Mouse (Mus musculus) thymus, postnatal 0 days (tissue): ENCODE results near the gene Ncmap. TPM values are rescaled to one million over a fixed set of nuclear protein-coding genes. Genes with fewer than 3 reads are reported as not detected.

Source experiments
- DNase-seq: peaks from one replicate; pipeline ENCODE4 v3.0.0-alpha.2; 2015; ENCODE audit warnings: low spot score
- polyA plus RNA-seq: library from polyadenylated mRNA; unstranded; fragments of >200 nt; fragmentation: Nextera tagmentation; extraction: Ambion mirVana; gene quantifications from 2 replicates; pipeline ENCODE4 v1.2.1, GENCODE M21; 2015

The Ncmap gene
- 0.27 and 0.61 TPM in 2 replicates for polyA plus RNA-seq

DNA sequence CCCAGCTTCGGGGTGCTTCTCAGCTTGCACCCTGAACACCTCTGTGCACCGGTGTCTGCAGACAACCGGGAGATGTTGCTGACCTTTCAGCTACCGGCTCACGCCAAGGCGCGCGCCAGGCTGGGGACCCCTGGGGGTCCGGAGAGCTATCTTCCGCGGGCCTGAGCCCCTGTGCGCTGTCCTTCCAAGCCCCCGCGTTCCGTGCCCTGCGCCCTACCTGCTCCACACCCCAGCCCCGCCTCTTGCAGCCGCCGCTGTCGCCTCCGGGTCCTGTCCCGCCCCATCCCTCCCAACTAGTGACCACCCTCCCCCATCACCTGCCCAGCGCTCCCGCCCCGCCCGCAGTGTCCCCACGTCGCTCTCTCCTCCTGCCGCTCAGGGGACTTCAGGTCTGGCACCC lies at the start of gene Ncmap:
Gene Ncmap, minus strand, starts transcription at position 237 of the 400 bp plus-strand sequence.
- DNase-seq = no peak

- no peak for DNase-seq
These were observed 44.4 kb upstream of the Ncmap start for GRCm38 (mm10) chr4:135442473-135442872.

GRCm38 (mm10) chr4:135439904-135440522 lies 42.0 kb upstream of the Ncmap start:
- peak; percentile 69 for DNase-seq

DNA sequence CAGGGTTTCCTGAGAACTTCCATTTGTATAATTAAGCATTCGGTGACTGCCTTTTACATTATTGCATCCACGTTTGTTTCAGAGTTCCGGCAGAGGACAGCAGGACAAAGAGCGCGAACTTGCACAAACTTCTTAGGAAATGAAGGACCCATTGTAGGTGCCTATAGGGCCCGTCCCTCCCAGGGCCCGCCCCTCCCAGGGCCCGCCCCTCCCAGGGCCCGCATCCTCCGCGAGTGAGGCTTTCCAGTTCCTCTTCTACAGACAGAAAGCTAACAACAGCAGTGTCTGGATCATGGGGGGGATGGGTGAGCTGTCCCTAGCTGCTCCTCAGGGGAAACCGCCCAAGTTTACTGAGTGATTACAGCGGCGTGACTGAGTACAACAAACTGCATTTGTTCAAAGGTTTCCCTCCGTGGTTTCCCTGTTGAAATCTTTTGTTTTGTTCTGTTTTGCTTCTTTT lies 41.2 kb upstream of the Ncmap start:
- DNase-seq = peak; percentile 88

DNA sequence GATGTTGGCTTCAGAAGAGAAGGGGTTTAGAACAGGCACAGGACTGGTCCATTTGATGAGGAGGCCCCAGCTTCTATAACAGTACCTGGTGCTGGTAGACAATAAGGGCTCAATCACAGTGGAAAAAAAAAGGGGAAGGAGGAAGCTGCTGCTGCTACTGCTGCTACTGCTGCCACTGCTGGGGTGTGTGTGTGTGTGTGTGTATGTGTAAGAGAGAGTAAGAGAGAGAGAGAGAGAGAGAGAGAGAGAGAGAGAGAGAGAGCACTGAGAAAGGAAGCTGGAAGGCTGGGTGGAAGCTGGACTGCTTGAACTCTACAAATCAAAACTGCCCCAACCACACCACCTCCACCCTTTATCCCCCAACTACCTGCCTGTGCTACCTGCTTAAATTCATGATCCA lies 39.9 kb upstream of the Ncmap start:
- no peak for DNase-seq

DNA sequence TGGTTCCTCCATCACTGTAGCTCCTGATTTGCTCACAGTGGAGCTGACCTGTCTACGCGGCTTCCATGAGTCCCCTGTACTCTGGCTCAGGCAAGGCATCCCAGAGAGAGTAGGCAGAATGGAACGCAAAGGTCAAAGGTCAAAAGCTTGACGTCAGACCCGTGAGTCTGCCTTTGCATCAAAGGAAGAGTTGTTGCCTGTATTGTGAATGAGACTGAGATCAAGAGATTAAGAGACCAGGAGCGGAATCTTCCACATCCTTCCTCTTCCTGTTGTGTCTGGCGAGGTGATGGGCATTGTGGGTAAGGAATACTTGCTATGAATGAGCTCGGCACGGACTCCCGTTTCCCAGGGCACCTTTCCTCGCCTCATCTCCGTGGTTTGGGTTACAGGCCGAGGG lies 38.3 kb upstream of the Ncmap start:
- peak; percentile 51 for DNase-seq

DNA sequence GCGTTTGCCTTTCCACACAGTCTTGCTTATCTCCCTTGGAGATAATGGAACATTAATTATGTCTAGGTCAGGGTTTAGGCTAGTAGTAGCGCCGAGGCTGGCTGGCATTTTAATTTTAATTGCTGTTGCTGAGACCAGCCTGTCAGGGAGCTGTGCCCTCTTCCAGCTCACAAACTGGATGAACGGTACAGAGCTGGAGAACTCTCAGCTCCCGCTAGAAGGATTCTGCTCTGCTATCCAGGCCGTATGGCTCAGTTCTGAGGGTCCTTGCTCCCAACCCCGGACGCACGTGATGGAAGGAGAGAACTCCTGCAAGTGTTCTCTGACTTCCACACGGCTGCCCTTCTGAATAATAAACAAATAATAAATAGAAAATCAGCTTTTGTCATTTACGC lies 36.4 kb upstream of the Ncmap start:
- no peak for DNase-seq

DNA sequence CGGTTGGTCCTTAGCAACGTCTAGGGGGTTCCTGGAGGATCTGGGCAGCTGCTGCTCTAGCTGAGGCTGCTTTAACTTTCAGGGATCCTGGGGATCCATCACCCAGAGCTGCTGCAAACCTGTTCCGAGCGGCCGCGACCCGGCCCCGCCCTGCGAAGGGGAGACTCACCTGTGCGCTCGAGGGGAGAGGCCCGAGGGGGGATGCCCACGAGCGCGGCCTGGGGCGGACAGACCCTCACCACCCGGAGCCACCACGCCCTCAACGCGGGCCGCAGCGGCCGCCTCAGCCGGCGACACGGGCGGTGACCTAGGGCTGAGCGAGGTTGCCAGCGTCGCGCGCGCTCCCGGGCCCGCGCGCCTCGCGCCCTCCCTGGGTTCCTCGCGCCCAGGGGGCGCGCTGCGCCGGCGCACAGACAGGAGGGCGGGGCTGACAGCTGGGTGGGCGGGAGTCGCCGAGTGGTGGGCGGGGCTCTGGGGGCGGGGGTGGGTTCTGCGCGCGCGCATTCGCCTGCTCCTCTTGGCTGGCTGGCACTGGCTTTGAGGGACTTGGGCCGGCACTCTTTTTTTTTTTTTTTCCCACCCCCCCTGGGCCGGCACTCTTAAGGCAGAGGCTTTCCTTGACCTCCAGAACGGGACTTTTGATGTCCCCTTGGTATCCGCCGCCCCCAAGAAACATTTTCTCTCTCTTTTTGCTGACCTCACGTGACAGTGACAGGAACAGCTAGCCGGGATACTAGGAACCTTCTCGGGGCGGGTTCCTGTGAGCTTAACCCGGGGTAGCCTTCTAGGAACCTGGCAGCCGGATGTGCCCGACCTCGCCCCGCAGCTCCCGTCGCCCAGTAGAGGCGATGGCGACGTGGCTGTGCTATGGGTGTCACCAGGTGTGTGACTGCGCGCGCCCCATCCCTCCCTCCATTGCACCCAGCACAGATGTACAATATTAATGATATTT lies 35.7 kb upstream of the Ncmap start, which contains the start of gene Rcan3:
Gene Rcan3, minus strand, starts transcription at position 411 of the 952 bp plus-strand sequence.
- DNase-seq = peak; percentile 90

- DNase-seq = no peak
These were observed 35.0 kb upstream of the Ncmap start for GRCm38 (mm10) chr4:135433086-135433442.

DNA sequence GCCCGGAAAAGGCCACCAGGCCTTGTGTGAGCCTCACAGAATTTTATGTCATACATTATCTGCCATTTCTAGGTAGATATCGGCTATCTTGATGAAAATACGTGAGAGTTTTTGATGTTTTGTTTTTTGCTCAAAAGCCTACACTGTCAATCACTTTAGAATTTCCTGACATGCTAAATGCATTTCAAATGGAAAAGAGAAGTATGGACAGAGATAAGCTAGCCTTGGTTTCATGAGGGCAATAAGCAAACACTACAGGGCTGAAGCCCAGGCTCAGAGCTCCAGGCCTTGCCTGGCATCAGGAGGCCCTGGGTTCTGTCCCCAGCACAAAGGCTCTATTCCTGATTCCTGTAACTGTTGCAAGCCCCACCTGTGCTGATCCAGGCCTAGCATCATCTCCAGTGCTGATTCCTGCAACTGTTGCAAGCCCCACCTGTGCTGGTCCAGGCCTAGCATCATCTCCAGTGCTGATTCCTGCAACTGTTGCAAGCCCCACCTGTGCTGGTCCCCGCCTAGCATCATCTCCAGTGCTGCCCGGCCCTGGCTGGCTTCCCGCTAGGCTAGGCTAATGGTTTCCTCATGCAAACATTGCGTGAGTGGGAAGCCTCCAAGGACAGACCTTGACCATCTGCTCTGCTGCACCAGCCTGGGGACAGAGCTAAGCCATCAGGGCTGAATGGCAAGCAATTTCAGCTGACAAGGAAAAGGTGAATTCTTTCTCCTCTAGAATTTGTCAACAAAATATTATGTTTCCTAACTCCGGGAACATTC lies 32.1 kb upstream of the Ncmap start:
- DNase-seq = no peak

DNA sequence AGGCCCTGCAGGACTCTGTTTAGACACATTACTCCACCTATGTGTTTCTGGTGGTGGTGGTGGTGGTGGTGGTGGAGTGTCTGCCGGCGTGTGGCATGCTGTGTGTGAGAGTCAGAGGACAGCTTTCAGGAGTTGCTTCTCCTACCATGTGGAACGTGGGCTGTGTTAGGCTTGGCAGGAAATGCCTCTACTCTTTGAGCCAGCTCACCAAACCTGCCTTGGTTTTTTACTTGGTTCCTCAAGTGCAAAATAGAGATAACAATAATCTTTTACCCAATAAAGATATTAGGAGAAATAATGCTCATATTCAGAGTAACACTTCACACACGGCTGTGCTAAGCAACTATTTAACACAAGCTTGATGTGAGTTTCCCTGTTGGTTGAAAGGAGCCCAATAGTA lies 31.4 kb upstream of the Ncmap start:
- DNase-seq = no peak

DNA sequence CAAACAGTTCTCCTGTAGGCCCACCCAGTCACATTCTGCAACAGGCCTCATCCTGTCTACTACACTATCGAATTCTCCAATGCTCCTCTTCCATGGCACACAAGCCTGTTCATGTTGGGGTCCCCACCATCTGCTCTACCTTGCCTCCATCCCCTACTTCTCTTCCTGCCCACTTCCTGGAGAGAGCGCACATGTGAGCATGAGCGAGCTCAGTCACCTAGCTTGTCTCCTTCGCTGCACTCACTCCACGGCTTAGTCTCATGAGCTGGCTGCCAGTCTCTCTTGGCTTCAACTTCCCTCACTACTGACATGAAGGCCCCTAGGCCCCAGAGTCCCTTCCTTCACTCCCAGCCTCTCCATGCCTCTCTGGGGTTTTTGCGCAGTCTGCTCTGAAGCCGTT lies 28.6 kb upstream of the Ncmap start:
- DNase-seq = peak; percentile 69

DNA sequence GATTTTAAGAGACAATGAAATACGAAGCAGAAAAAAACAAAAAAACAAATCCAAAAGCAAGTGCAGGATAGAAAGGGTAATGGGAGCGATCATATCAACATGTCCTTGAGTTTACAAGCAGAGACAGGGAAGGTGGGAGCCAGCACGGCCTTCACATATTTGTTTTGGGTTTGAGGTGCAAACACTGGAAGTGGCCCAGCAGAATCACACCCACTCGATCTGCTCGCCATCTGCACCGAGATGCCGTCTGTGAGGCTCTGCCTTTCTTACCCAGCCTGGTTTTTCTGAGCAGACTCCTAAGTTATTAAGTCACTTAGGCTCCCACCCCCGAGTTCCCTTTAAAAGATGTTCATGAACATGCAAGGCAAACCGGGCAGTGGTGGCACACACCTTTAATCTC lies 27.6 kb upstream of the Ncmap start:
- DNase-seq = no peak

DNA sequence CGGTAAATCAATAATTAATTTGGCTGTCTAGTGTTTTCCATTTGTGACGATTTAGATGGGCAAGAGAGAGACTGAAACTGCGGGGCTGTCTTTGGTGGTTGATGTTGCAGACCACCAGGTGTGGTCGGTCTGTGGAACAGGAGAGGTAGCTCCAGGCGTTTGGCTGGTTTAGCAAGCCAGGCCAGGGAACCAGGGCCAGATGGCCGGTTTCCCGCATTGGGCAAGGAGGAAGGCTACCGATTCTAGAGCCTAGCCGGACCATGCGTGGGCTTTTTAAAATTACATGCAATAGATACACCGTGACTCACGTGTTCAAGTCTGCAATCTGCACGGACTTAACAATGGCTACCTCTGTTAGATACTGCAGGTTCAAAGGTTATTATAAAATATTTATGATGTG lies 22.9 kb upstream of the Ncmap start:
- no peak for DNase-seq

DNA sequence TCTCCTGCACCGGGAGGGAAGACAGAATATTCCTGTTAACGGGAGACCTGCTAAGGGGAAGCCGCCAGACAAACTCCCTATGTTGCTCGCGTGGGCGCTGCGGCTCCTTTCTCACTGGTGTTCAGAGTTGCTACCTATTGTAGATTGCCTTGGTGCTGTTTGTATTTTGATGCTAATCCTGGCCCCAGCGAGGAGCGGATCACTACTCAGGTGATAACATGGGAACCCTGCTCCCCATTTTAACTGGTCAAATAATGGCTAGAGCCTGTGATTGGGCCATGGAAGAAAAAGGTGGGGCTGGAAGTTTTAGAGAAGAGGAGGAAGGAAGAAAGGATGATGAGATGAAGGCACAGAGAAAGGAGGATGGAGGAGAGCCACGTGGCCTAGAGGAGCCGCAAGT lies 22.4 kb upstream of the Ncmap start:
- DNase-seq = no peak

- no peak for DNase-seq
These were observed 22.0 kb upstream of the Ncmap start for GRCm38 (mm10) chr4:135419996-135420395.

DNA sequence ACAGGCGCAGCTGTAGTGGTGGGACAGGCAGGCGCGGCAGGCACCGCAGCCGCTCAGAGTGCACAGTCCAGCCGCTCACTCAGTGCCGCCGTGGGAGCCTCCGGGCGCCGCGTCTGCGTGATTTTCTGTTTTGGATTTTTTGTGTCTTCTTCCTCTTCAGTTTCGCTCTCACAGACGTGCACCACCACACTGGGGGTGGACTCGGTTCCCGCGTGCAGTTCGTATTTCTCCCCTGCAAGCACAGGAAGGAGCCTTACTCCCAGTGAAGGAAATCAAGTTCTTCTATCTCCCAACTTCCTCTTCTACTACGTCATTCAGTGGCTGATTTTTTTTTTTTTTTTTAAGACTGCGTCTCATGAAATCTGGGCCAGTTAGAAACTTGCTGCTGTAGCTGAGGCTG lies 18.3 kb upstream of the Ncmap start:
- peak; percentile 39 for DNase-seq

DNA sequence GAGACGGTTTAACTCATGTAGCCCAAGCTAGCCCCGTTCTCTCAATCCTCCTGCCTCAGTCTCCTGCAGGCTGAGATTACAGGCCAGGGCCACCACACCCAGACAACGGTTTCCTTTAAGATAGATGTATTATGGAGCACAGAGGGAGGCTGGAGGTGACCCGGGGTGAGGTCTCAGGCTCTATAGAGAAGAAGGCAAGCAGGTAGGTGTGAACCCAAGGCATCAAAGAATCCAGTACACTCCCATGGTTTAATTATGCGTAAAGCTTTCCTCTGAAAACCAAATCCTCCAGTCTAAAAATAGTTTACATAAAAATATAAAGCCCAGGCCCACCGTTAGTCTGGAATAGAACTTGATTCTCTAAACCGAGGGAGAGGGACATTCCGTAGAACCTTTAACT lies 15.5 kb upstream of the Ncmap start:
- DNase-seq = no peak

- peak; percentile 78 for DNase-seq
These were observed 13.6 kb upstream of the Ncmap start for GRCm38 (mm10) chr4:135411633-135412032.

DNA sequence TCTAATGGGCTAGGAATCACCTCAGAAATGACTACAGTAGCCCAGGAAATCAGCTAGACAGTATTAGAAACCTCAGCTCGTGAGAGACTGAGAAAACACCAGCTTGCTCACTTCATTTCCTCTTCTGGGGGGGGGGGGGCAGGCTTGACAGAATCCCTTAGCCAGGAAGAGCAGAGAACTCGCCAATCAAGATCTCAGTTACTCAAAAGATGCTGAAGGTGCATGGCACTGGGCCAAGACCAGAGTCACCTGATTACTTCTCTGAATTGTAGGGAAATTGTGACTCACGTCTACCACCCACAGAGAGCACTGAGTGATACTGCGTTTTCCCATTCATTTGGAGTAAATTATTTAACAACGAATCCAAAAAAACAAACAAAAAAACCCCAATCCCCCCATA lies 8.2 kb upstream of the Ncmap start:
- no peak for DNase-seq

GRCm38 (mm10) chr4:135404916-135405315 lies 6.9 kb upstream of the Ncmap start:
- DNase-seq = no peak

GRCm38 (mm10) chr4:135404048-135404447 lies 6.0 kb upstream of the Ncmap start:
- no peak for DNase-seq
